Mouse (Mus musculus) embryonic facial prominence, embryonic 13.5 days (tissue): ENCODE data around the gene Nisch. TPM values are rescaled to one million over a fixed set of nuclear protein-coding genes. Genes with fewer than 3 reads are reported as not detected.

Experiments
- ATAC-seq: fragments of 200-750 bp; cut with Nextera tagmentation; 2 replicates; pipeline ENCODE4 v1.8.0; 2017; ENCODE audit warnings: low read depth; ENCODE audit not compliant: insufficient number of reproducible peaks, insufficient read depth, low FRiP score, low TSS enrichment
- H3K27ac ChIP-seq: fragments of 300-500 bp; sonication (generic); 2 replicates; pipeline ENCODE4 v1.5.1; 2015; ENCODE audit warnings: moderate library complexity, mild to moderate bottlenecking, inconsistent platforms
- H3K27me3 ChIP-seq: fragments of 300-500 bp; sonication (generic); 2 replicates; pipeline ENCODE4 v1.6.1; 2015; ENCODE audit warnings: mild to moderate bottlenecking, inconsistent platforms
- H3K36me3 ChIP-seq: fragments of 300-500 bp; sonication (generic); 2 replicates; pipeline ENCODE4 v1.6.1; 2015; ENCODE audit warnings: mild to moderate bottlenecking, inconsistent platforms
- H3K4me1 ChIP-seq: fragments of 300-500 bp; sonication (generic); 2 replicates; pipeline ENCODE4 v1.6.1; 2015; ENCODE audit warnings: inconsistent platforms
- H3K4me2 ChIP-seq: fragments of 300-500 bp; sonication (generic); 2 replicates; pipeline ENCODE4 v1.6.1; 2015; ENCODE audit warnings: moderate library complexity, mild to moderate bottlenecking, inconsistent platforms
- H3K4me3 ChIP-seq: fragments of 300-500 bp; sonication (generic); 2 replicates; pipeline ENCODE4 v1.5.1; 2015; ENCODE audit warnings: mild to moderate bottlenecking, inconsistent platforms
- H3K9ac ChIP-seq: fragments of 300-500 bp; sonication (generic); 2 replicates; pipeline ENCODE4 v1.6.1; 2015; ENCODE audit warnings: mild to moderate bottlenecking, inconsistent platforms
- H3K9me3 ChIP-seq: fragments of 300-500 bp; sonication (generic); 2 replicates; pipeline ENCODE4 v1.6.1; 2016; ENCODE audit warnings: inconsistent platforms
- WGBS: fragments of 180-500 bp; shearing (Covaris S2); methylation state at CpG from one replicate; pipeline ENCODE4 v1.1.7; 2015; ENCODE audit warnings: mixed read lengths; 5-methylcytosine and 5-hydroxymethylcytosine counted together
- polyA plus RNA-seq: library from polyadenylated mRNA; unstranded; fragments of >200 nt; fragmentation: Nextera tagmentation; extraction: Ambion mirVana; gene quantifications from 2 replicates; pipeline ENCODE4 v1.2.1, GENCODE M21; 2015

The Nisch gene
- polyA plus RNA-seq, 1 experiment from 2014 or later, result 415 TPM

DNA sequence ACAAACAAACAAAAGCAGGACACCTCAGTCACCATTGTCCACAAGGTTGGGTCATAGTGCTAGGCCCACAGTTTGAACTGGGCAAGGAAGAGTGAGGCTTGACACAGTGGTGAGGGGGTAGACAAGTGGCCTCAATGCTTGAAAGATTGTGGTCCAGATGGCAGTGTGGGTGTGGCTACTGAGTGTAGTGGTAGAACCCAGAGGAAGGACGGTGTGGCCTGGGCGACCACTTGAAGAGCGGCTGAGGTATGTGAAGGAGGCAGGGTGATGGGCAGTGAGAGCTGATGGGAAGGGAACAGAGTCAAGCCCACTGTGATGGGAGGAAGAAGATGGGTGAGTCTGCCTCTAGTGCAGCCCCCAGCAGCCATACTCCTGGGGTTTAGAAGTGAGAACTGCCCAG, 2.1 kb downstream of the Nisch start:
- Histone ChIP-seq H3K27me3 (no peaks in the 10 kb centered on the region), H3K36me3 (no peaks in the 10 kb centered on the region), H3K9ac (no peak overlapping the region), H3K4me2 (no peak overlapping the region), H3K4me3 (no peak overlapping the region), H3K9me3 (no peaks in the 10 kb centered on the region), H3K4me1 (peaks cover 27% of the 10 kb centered on the region), H3K27ac (no peak overlapping the region)
- ATAC-seq, result no peak
- WGBS, result 89% methylated on average over 3 of the region's 3 CpGs

DNA sequence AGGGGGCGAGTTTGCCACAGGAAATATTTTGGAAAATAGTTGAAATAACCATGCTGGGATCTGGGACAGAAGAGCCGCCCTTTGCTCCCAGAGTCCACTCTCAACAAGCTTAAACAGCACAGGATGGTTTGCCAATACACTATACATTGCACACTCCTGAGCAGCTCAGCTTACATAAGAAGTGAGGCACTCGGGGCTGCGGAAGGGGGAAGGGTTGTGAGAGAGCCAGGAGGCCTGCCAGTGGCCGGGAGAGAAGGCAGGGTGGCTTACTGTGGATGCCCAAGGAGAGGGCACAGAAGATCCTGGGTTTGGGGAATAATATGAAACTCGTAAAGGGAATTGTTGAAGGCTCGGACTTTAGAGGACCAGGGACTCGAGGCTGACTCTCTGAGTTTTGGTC, 2.9 kb downstream of the Nisch start:
- WGBS, result 60% methylated on average over 8 of the region's 8 CpGs
- no peak overlapping the region for H3K9ac ChIP-seq
- no peak overlapping the region for H3K27ac ChIP-seq
- no peak overlapping the region for H3K4me3 ChIP-seq
- ATAC-seq, result no peak
- H3K4me1 ChIP-seq, result peaks cover 27% of the 10 kb centered on the region
- H3K36me3 ChIP-seq, result no peaks in the 10 kb centered on the region
- H3K4me2 ChIP-seq, result no peak overlapping the region
- H3K27me3 ChIP-seq, result no peaks in the 10 kb centered on the region
- no peaks in the 10 kb centered on the region for H3K9me3 ChIP-seq

DNA sequence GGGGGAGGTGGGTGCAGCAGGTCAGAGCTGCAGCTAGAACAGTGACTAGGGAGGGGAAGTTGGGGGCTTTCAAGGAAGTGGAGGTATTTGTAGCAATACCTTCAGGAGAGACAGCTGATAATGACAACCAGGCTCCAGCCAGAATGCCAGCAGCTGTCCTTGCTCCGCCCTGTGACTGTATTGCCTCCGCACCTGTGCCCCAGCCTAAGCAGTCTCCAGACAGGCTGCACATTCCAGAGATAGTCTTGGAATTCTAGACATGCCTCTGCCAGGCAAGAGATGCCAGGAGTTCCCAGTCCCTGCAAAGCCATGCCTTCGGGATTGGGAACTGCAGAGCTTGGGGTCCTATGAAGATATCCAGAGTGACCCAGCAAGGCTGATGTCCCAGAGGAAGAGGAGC, 4.2 kb downstream of the Nisch start:
- WGBS, result 62% methylated on average over 3 of the region's 3 CpGs
- Histone ChIP-seq H3K4me1 (peaks cover 22% of the 10 kb centered on the region), H3K36me3 (no peaks in the 10 kb centered on the region), H3K27ac (no peak overlapping the region), H3K4me2 (no peak overlapping the region), H3K4me3 (no peak overlapping the region), H3K9ac (no peak overlapping the region), H3K27me3 (no peaks in the 10 kb centered on the region), H3K9me3 (no peaks in the 10 kb centered on the region)
- no peak for ATAC-seq

DNA sequence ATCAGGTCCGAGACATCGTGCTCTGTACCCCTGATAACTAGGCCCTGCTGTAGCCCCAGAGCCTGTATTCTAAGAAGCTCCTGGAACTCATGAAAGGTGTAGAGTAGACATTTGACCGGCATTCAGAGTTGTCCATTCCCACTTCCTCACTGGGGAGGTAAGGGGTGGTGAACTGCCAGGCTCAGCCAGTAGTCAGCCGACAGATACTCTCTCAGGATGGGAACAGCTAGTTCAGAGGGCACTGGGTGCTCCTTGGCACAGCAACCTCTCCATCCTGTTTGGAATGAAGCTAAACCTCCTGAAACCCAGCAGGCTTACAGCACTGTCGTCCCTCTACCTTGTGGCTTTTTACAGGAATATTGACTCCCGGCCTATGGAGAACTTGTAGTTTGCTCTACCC, 4.9 kb downstream of the Nisch start:
- H3K36me3 ChIP-seq, result no peaks in the 10 kb centered on the region
- no peak for ATAC-seq
- 88% methylated on average over 6 of the region's 6 CpGs for WGBS
- H3K9me3 ChIP-seq, result no peaks in the 10 kb centered on the region
- H3K4me3 ChIP-seq, result no peak overlapping the region
- H3K4me1 ChIP-seq, result peaks cover 23% of the 10 kb centered on the region
- H3K4me2 ChIP-seq, result no peak overlapping the region
- no peak overlapping the region for H3K27ac ChIP-seq
- H3K9ac ChIP-seq, result no peak overlapping the region
- H3K27me3 ChIP-seq, result no peaks in the 10 kb centered on the region

DNA sequence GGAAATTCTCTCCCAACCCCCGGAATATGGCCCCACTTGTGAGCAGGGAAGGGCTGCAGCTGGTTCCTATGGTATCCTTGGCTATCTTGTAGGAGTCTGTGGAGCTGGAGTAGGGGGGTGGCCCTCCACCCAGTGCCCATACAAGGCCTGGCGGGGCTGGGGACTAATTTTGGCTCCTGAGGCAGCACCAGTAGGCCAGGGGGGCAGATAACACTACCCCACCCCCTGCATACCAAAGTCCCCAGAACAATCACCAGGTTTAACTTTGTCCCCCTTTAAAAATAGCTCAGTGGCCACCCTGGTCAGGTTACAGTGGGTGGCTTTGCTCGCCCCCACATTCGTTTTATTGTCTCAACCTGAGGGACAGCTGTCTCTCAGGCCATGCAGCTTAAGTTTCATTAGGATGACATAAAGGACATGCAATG, 7.6 kb downstream of the Nisch start:
- H3K9ac ChIP-seq, result 0 out of 2 replicates have a peak overlapping the region, but pooled peaks have one; percentile 2
- H3K9me3 ChIP-seq, result no peaks in the 10 kb centered on the region
- peaks cover 7% of the 10 kb centered on the region for H3K36me3 ChIP-seq
- H3K27me3 ChIP-seq, result no peaks in the 10 kb centered on the region
- H3K27ac ChIP-seq, result no peak overlapping the region
- H3K4me1 ChIP-seq, result peaks cover 27% of the 10 kb centered on the region
- ATAC-seq, result no peak
- no peak overlapping the region for H3K4me3 ChIP-seq
- no peak overlapping the region for H3K4me2 ChIP-seq
- WGBS, result 65% methylated on average over 4 of the region's 4 CpGs

DNA sequence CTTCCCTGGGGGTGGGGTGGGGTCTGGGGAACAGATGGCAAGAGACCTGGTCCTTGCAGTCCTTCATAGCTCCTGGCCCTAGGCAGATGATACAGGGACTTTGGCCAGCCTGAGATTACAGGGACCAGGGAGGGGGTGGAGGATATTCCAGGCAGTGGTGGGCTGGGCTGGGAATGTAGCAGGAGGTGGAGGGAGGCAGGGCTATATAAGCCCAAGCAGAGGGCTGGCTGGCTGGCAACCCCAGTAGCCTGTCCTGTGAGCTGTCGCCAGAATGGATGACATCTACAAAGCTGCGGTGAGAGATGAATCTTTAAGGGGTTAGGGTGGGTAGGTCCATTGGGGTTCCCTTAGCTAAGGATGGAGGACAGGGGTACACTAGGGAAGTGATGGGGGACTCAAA, 8.7 kb downstream of the Nisch start, which contains the start of gene Tnnc1:
Gene Tnnc1, plus strand, starts transcription at position 229 of the 400 bp plus-strand sequence.
- WGBS, result 79% methylated on average over 2 of the region's 2 CpGs
- Histone ChIP-seq H3K27ac (no peak within 1 kb of the TSS), H3K27me3 (no peaks in the 10 kb centered on the region), H3K4me2 (peak within 1 kb of the TSS; percentile 89), H3K4me3 (peak within 1 kb of the TSS; percentile 77), H3K36me3 (peaks cover 17% of the 10 kb centered on the region), H3K9ac (0 out of 2 replicates have a peak within 1 kb of the TSS, but pooled peaks have one; percentile 2), H3K4me1 (peaks cover 31% of the 10 kb centered on the region), H3K9me3 (no peaks in the 10 kb centered on the region)
- no peak for ATAC-seq

DNA sequence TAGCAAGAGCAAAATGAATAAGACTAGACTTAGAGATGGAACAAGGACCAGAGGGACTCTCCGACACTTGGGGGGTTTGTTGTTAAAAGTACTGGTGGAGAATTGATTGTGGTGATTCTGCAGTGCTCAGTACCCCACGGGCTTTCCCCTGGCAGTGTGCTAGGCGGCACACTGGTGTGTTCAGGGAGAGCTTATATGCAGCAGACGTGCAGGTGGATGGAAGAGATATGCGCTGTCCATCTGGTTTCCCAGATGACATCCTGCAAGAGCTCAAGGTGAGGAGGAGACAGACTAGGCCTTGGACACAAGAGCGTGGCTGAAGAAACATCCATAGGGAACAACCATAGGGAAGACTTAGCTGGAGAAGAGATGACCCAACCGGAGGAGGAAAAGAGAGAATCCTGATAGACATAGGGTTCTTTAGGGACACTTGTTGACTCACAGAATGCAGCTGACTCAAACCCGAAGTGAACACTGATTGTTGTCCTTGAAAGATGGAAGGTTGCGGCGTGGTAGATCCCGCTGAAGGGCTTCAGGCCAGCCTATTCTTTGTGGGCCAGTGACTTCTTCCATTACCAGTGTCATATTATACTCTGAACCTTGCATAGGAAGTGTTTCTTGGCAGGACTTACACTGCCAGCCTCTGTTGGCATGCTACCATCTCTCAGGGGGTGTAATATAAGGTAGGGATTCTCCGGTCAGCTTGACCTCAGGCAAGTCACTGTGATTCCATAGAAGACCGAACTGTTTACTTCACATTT, 9.5 kb downstream of the Nisch start:
- H3K27me3 ChIP-seq, result no peaks in the 10 kb centered on the region
- peaks cover 25% of the 10 kb centered on the region for H3K4me1 ChIP-seq
- no peaks in the 10 kb centered on the region for H3K9me3 ChIP-seq
- H3K27ac ChIP-seq, result 0 out of 2 replicates have a peak overlapping the region, but pooled peaks have one; percentile 91
- peaks cover 26% of the 10 kb centered on the region for H3K36me3 ChIP-seq
- 76% methylated on average over 13 of the region's 13 CpGs for WGBS
- peak overlapping the region; percentile 77 for H3K4me3 ChIP-seq
- peak overlapping the region; percentile 89 for H3K4me2 ChIP-seq
- H3K9ac ChIP-seq, result peak overlapping the region; percentile 94
- 0 out of 2 replicates have a peak, but pooled peaks have one; percentile 0 for ATAC-seq

DNA sequence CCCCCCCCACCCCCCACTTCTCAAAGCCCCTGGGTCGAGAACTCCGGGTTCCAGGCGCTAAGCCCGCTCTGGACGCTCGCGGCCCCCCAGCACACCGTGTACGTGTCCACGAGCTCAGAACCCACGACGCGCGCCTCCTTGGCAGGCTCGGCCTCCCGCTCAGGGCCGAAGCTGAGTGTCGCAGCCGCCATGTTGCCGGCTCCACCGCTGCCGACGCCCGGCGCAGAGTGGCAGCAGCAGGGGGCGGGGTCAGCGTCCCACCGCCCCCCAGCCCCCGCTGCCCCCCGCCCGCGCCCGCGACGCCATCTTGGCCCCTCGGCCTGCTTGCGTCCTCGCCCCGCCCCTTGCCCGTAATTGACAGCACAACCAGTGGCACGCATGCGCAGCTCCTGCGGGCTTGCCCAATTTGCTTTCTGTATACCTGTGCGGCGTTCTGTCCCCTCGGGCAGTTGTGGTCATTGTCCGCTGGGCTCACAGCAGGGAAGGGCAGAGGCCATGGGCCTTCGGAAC, 10.2 kb downstream of the Nisch start:
- peak overlapping the region; percentile 89 for H3K4me2 ChIP-seq
- under 1% methylated on average over 43 of the region's 48 CpGs for WGBS
- peak overlapping the region; percentile 77 for H3K4me3 ChIP-seq
- peak; percentile 54; the same call in 1 of the 2 replicates for ATAC-seq
- H3K9me3 ChIP-seq, result no peaks in the 10 kb centered on the region
- no peaks in the 10 kb centered on the region for H3K27me3 ChIP-seq
- peaks cover 33% of the 10 kb centered on the region for H3K36me3 ChIP-seq
- H3K9ac ChIP-seq, result peak overlapping the region; percentile 94
- H3K4me1 ChIP-seq, result peaks cover 24% of the 10 kb centered on the region
- peak overlapping the region; percentile 91 for H3K27ac ChIP-seq

DNA sequence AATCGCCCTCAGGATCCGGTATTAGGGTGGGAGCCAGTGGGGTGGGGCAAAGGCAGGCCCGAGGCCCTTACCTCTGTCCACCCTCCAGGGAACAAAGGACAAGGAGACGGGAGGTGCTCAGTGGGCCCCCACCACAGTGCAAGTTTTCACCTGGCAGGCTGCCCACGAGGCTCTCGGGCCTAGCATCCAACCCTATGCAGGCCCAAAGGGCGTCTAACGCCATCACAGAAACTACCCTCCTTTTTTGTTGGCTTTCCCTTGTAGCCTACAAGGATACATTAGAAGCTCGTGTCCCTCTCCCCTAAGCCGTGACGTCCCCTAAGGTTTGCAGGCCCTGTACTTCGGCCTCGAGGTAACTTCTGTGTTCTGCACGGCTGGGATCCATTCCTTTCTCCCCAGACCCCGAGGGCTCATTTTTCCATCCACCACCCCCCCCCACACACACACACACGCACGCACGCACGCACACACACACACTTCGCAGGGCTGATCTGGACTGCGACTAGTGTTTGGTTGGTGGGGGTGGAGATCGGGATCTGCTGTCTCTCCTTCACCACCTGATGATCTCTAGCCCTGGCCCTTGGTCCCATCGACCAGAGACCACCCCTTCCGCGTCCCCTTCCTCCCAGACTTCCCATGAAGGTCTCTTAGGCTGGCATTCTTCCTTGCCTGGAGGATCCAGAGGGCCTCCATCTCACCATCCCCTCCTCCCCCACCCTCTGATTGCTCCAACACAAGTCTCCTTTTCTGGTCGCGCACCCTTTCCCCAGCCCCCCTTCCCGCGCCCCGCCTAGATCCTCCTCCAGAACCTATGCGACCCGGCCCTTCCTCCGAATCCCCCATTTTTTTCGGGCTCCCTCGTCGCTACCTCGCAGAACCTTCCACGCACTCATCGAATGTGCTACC, 10.9 kb downstream of the Nisch start:
- peaks cover 24% of the 10 kb centered on the region for H3K4me1 ChIP-seq
- H3K36me3 ChIP-seq, result peaks cover 39% of the 10 kb centered on the region
- H3K9me3 ChIP-seq, result no peaks in the 10 kb centered on the region
- H3K4me3 ChIP-seq, result peak overlapping the region; percentile 77
- H3K4me2 ChIP-seq, result peak overlapping the region; percentile 89
- H3K27ac ChIP-seq, result peak overlapping the region; percentile 91
- peak; percentile 49 for ATAC-seq
- H3K9ac ChIP-seq, result peak overlapping the region; percentile 94
- under 1% methylated on average over 39 of the region's 39 CpGs for WGBS
- H3K27me3 ChIP-seq, result no peaks in the 10 kb centered on the region

DNA sequence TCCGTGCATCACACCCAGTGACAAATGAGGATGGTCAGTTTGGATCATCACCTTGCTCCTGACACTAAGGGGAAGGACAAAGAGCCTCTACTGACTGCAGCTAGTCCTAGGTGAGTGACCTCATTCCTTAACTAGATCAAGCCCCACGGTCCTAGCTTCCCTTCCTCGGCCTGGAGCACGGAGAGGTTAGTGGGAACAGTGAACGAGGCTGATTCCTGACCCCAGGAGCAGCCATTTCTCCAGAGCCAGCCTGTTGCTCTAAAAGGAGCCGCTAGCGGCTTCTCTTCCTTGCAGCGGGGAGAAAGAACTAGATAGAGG, 11.5 kb downstream of the Nisch start:
- ATAC-seq, result no peak
- Histone ChIP-seq H3K9me3 (no peaks in the 10 kb centered on the region), H3K27ac (peak overlapping the region; percentile 91), H3K4me2 (peak overlapping the region; percentile 89), H3K4me3 (peak overlapping the region; percentile 77), H3K9ac (peak overlapping the region; percentile 94), H3K27me3 (no peaks in the 10 kb centered on the region), H3K36me3 (peaks cover 45% of the 10 kb centered on the region), H3K4me1 (peaks cover 24% of the 10 kb centered on the region)
- WGBS, result 14% methylated on average over 8 of the region's 8 CpGs

DNA sequence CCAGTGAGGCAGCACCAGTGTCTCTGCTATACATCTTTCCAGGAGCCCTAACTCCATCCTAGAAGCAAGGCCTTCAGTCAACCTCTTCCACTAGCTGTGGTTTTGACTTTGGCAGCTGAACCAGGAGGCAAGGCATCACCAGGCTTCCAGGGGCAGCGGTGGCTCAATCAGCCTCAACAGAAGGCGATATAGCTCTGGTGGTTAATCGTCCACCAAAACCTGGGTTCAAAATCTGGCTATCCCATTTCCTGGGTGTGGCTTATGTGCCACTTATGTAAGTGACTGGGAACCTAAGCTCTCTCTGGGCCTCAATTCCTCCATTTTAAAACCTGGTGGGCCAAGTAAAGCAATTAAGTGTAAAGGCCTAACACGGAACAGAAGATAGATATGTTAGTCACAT, 11.9 kb downstream of the Nisch start:
- WGBS, result 62% methylated on average over 4 of the region's 4 CpGs
- Histone ChIP-seq H3K4me1 (peaks cover 24% of the 10 kb centered on the region), H3K36me3 (peaks cover 48% of the 10 kb centered on the region), H3K27ac (peak overlapping the region; percentile 91; the same call in 1 of the 2 replicates), H3K9me3 (no peaks in the 10 kb centered on the region), H3K4me3 (peak overlapping the region; percentile 77), H3K9ac (peak overlapping the region; percentile 94), H3K27me3 (no peaks in the 10 kb centered on the region), H3K4me2 (peak overlapping the region; percentile 89)
- ATAC-seq, result no peak
